ENCODE assay signal across 25 mouse cellular contexts in the genomic region with DNA sequence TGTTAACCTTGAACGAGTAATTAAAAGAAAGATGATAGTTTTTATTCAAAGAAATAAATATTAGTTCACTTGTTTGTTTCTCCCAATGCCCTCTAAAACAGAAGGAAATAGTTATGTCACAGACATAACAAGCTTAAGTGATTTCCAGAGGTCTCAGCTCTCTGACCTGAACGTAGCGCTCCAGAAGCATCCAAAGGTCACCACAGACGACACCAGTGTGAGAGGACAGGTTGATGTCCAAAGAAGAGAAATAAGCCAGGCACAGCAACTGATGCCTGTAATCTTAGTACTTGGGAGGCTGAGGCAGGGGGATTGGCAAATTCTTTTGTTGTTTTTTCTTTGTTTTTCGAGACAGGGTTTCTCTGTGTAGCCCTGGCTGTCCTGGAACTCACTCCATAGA.
A peak's percentile ranks its signal among the peaks of the same experiment; 100 is the strongest.
DNase-seq lines count a peak whose midpoint lies in the region; ATAC-seq and TF ChIP-seq lines count a peak whose summit lies in the region.
"Had no signal": no experiment of that assay in that cellular context is flagged by ENCODE, and none has a peak within 500 bp of the region (broad histone marks: within the 10 kb centered on the region; RNA-seq: fewer than 3 reads in every experiment).

No protein-coding gene starts in this region.

- no peak overlapping the region for H3K4me3 ChIP-seq in forebrain, embryonic 15.5 days
- H3K4me3 ChIP-seq in forebrain, embryonic 10.5 days, result no peak overlapping the region
- H3K4me3 ChIP-seq in layer of hippocampus, adult 2 months, result no peak overlapping the region
- H3K4me3 ChIP-seq: embryonic facial prominence, embryonic 10.5 days; embryonic facial prominence, embryonic 12.5 days; forebrain, embryonic 12.5 days had no signal

- no peak overlapping the region for H3K4me2 ChIP-seq in forebrain, embryonic 15.5 days (replicated peaks)
- H3K4me2 ChIP-seq: embryonic facial prominence, embryonic 12.5 days; forebrain, embryonic 12.5 days had no signal

- H3K27me3 ChIP-seq in forebrain, embryonic 15.5 days, result no peaks in the 10 kb centered on the region
- peaks cover 68% of the 10 kb centered on the region for H3K27me3 ChIP-seq in forebrain, embryonic 10.5 days (ENCODE audit: poor library complexity, severe bottlenecking)
- H3K27me3 ChIP-seq: CH12.LX; embryonic facial prominence, embryonic 12.5 days; Patski had no signal

- H3K27ac ChIP-seq in forebrain, embryonic 15.5 days (replicated peaks), result 0 out of 2 replicates have a peak overlapping the region, but pooled peaks have one; percentile 25
- no peak overlapping the region for H3K27ac ChIP-seq in forebrain, embryonic 10.5 days
- peak overlapping the region; percentile 36; the same call in 1 of the 2 replicates for H3K27ac ChIP-seq in layer of hippocampus, adult 2 months
- H3K27ac ChIP-seq: embryonic facial prominence, embryonic 10.5 days; embryonic facial prominence, embryonic 12.5 days had no signal

- H3K36me3 ChIP-seq in forebrain, embryonic 15.5 days, result no peaks in the 10 kb centered on the region
- H3K36me3 ChIP-seq in forebrain, embryonic 10.5 days (replicated peaks), result no peaks in the 10 kb centered on the region
- H3K36me3 ChIP-seq: embryonic facial prominence, embryonic 12.5 days; forebrain, embryonic 12.5 days; G1E had no signal

- H3K9ac ChIP-seq in forebrain, embryonic 15.5 days (replicated peaks), result no peak overlapping the region
- H3K9ac ChIP-seq: embryonic facial prominence, embryonic 12.5 days; forebrain, embryonic 12.5 days had no signal

- no peak for ATAC-seq in forebrain, embryonic 15.5 days (replicated peaks)
- ATAC-seq: activated CD4-positive, CD25-positive, alpha-beta regulatory T cell, adult 4 months; CD4-positive, CD25-positive, alpha-beta regulatory T cell, adult 4 months; forebrain, embryonic 14.5 days; Patski had no signal

- no peak for TF ChIP-seq CTCF in layer of hippocampus, adult 2 months (conservative IDR thresholded peaks at IDR 0.05)

- DNase-seq in forebrain, embryonic 10.5 days (ENCODE audit: extremely low spot score, low spot score), result no peak
- peak; percentile 41 for DNase-seq in kidney, adult 11 months
- DNase-seq in kidney, postnatal 14 days, result no peak
- DNase-seq in kidney, adult 9 months, result peak; percentile 53
- DNase-seq in kidney, adult 18-20 months, result no peak
- no peak for DNase-seq in layer of hippocampus, adult 2 months (ENCODE audit: low spot score in 2 of 2)
- no peak for DNase-seq in layer of hippocampus, postnatal 25 days (ENCODE audit: extremely low spot score in 1 of 2, low spot score in 1 of 2)
- DNase-seq: adrenal gland, adult 8-10 months; adrenal gland, postnatal 14 days; adrenal gland, postnatal 36 days; B cell, adult 2 months; cerebellum, adult 11-12 months; cerebellum, adult 2 months; cerebellum, adult 9-10 months; cerebellum, postnatal 10 days had no signal

- peaks cover 36% of the 10 kb centered on the region for H3K4me1 ChIP-seq in forebrain, embryonic 15.5 days
- peaks cover 19% of the 10 kb centered on the region for H3K4me1 ChIP-seq in forebrain, embryonic 10.5 days

- 92% methylated on average over 5 of the region's 5 CpGs for WGBS in forebrain, embryonic 15.5 days
- 84% methylated on average over 5 of the region's 5 CpGs for WGBS in forebrain, embryonic 10.5 days

- no peaks in the 10 kb centered on the region for H3K9me3 ChIP-seq in forebrain, embryonic 15.5 days
- H3K9me3 ChIP-seq in forebrain, embryonic 10.5 days, result no peaks in the 10 kb centered on the region
- H3K9me3 ChIP-seq: embryonic facial prominence, embryonic 10.5 days; embryonic facial prominence, embryonic 12.5 days; forebrain, embryonic 12.5 days had no signal

Comparison
In these comparisons a context has a peak if more than half of its experiments do, and no peak if none do; other contexts are left out.
1. DNase-seq: peak in kidney, adult 11 months (single experiment) and kidney, adult 9 months (single experiment); none in forebrain, embryonic 10.5 days (single experiment), kidney, postnatal 14 days (single experiment), kidney, adult 18-20 months (single experiment), layer of hippocampus, adult 2 months (0 of 2) and layer of hippocampus, postnatal 25 days (0 of 2).